Mouse (Mus musculus): ENCODE data around the gene Rhbdf2. TPM values are rescaled to one million over a fixed set of nuclear protein-coding genes. Genes with fewer than 3 reads are reported as not detected.
"Not testable (repeated sequence)": the region's sequence is repeated elsewhere in the genome, so short reads cannot be mapped to it uniquely, and the experiment has no call there.

Rhbdf2 gene
- 10 to 100 TPM in 3 of 4 experiments, 1 to 10 TPM in 1; 8.7 to 12.6 (median 10.6) TPM for total RNA-seq (2022)

DNA sequence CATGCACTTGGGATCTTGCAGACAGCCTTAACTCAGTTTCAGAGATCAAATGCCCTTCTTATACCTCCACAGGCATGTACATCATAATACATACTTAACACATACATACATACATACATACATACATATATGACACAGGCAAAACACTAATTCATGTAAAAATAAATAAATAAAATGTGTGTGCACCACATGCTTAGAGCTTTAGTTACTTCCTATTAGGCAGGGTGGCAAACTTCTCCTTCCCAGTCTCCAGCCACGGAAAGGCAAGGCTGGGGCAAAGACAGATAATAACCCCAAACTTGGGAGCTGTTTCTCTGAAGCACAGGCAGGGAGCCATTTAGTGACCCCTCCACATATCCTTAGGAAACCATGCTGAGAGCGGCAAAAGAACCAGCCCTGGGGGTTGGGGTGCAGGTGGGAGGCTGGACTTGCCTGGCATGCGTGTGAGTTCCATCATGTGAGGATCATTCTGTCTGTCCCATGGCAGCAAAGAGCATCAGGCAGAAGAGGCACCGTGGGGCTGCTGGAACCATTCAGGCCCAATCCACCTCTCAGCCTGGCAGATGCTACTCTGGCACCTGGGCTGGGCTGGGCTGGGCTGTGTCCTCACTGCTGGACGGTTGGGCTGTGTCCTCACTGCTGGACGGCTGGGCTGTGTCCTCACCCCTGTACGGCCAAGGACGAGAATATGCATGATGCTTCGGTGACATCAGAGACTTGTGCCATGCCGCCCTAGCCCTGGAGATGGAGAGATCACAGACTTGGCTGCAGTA, at the start of gene Rhbdf2:
TSS of gene Rhbdf2 (minus strand) at position 721 of the 773 bp plus-strand sequence.
- DNase-seq (ENCODE audit: low spot score) = no peak

DNA sequence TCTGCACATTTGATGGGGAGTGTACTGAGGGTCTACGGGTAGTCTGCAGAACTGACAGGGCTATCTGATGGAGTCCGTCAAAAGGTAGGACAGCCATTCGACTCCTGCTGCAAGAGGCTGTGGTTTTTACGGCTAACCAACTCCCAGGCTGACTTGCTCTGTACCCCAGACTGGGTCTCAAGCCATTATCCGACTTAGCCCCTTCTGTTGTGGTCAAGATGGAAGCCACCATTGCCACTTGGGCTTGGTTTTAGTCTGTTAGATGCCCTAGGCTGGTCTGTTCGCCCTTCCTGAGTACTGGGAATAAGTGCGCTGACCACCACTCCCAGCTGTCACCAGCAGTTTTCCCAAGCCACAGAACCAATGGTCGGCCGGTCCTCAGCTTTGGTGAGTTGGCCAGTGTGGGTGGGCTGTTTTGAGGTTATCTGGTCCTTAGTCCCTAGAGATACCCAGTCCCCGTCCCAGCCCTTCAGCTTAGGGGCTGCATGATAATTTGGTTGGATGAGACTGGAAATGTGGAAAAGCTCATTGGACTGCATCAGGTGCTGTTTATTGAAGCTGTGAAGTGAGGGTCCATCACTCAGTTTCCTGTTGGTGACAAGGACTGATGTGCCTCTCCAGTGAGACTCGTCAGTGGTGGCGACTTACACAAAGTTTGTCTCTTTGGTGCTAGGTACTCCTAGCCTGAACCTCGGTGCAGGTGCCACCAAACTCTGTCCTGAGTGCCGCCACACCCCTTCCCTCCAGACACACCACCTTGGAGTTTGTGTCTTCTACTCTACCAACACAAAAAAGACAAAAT, 49.6 kb upstream of the Rhbdf2 start:
- no peak for DNase-seq (ENCODE audit: low spot score)

DNA sequence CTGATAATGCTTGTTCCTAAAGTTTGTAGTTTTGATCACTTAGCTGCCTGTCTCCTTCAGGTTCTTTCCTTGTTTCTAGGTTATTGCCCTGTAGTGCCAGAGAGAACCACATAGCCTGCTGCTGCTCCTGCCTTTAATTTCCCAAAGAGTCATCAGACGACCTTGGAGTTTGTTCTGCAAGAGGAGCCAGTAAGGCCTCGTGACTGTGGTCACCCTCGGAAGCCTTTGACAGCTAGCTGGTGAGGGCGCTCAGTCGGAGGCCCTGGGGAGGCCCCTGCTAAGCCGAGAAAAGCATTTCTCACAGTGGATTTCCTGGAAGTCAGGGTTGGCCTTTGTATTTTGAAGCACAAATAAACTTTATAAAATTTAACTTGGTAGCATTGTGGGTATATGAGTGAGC, 48.6 kb upstream of the Rhbdf2 start:
- not testable (repeated sequence) for DNase-seq (ENCODE audit: low spot score)

DNA sequence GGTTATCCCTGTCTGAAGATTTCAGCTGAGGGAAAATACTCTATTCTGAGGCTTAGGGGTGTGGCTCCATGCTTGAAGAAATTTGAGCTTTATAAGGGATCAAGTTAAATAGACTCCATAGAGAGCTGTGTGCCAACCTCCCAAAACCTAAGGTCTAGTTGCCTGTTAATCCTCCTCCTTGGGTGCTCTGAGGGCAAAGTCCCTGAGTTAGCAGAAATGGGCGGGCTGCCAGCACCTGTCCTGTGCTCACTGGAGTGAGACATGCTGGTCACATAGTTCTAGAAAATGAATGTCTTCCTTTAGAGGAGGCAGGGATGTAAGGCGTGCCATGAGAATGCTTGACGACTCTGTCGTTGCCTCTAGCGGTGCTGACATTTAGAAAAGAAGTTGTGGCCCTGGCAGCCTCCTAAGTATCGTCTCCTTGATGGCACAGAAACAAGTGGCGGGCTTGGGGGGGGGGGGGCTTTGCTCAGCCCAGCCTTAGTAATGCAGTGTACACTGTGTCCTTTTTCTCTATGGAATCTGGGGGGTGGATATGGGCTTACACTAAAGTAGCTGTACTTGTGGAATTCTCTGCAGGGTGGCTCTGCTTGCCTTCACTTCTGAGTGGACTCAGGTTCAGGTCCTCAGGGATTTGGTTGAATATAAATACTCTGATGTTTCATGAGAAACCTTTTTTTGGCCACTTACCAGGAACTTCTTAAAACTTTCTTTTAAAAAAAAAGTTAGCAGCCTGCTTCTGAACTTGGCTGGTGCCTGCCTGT, 48.0 kb upstream of the Rhbdf2 start:
- no peak for DNase-seq (ENCODE audit: low spot score)

DNA sequence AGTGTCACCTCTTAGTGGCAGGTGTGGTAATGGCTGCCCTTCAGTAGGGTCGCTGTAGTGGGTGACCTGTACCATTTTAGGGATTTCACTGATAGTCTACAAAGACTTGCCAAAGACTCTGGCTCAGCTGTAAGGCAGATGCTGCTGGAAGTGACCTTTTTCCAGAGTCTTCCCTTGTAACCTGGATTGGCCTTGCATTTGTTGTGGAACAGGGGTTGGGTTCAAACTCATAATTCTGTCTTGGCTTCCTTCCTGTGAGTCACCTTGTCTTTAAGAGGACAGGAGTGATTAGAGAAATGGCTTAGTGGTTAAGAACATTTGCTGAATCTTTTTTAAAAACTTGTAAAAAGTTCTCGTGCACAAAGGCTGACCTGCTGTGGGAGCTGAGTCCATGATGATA, 46.6 kb upstream of the Rhbdf2 start:
- DNase-seq (ENCODE audit: low spot score) = no peak

DNA sequence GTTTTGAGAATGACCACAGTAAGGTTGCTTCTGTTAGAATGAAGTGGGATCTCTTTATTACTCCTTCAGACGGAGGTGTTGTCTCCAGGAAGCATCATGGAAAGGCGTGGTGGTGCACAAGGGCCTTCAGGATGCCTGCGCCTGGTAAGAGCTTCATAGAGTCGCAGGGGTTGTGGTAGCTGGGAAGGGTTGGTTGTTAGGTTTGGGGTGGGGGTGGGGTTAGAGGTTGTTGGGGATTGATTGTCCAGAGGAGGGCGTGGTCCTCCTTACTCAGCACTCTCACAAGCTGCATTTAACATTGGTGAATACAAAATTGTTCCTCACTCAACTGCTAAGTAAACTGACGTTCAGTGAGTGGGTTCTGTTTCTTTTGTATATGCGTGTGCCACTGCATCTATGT, 45.8 kb upstream of the Rhbdf2 start:
- DNase-seq (ENCODE audit: low spot score) = no peak

DNA sequence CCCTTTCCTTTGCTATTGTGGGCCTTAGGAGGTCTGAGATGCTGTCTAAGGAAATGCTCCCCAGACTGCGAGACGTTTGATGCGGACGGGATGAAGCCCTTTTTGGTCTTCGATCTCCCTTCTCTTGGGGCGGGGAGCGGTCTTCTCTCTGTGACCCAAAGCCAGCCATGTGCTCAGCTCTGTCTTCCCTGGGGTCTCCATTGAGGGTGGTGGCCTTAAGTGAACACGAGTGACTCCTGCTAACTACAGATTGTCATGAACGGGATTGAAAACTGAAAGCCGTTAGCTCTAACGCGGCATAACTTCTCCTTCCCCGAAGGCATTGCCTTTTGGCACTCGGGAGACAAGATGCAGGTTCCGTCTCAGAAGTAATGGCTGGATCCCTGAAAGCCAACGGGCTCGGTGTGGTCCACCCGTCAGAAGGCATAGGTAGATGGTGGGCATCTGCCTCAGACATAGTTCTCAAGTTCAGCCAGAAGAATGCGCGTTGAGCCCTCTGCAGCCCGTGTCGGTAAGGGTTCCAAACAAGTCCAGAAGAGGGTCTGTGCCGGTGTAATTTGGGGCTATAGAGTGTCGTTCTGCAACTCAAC, 45.1 kb upstream of the Rhbdf2 start:
- DNase-seq (ENCODE audit: low spot score) = no peak

DNA sequence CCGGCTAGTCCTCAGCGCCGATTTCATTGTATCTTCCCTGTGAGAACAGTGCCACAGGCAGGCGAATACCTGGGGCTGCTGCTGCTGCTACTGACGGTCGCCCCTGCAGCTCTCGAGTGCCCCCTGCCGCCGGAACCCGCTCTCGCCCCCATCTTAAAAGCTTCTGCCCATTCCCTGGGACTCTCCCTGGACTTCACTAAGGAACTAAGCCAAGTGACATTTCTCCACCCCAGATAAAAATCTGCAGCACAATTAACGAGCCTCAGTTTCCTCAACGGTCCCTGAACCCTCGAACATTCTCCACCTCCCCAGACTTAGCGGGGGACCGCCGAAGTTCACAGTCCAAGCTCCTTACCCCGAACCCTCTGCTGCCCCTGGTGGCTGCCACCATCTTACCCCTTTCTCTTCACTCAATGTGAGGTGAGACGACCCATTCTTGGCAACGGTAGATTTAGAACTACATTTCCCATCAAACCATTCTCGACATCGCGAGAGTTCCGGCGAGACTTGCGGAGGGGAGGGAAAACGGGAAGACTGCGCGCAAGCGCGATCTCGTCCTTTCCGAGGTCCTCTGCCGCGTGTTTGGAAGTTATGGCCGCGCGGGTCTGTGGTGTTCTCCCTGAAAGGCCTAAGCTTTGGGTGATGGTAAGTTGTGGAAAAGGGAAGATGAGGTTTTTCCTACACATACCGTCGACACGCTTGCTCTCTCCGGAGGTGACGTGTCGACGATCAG, 44.5 kb upstream of the Rhbdf2 start:
- DNase-seq (ENCODE audit: low spot score) = peak; percentile 99

DNA sequence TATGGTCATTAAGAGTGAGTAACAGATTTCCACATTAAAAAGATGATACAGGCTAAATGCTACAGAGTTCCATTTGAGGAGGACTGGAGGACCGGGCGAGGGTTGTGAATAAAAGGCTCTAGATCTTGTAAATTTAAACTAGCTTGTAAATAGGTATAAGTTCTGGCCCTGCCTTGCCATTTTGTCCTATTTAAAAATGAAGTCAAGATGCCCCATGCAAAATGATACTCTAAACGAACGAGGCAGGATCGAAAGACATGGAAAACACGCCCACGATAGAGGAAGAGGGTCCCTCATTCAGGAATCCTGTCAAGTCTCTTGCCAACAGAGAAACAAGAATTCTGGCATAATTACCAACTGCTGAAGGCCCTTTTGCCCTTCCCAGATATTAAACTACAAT, 43.6 kb upstream of the Rhbdf2 start:
- DNase-seq (ENCODE audit: low spot score) = no peak

DNA sequence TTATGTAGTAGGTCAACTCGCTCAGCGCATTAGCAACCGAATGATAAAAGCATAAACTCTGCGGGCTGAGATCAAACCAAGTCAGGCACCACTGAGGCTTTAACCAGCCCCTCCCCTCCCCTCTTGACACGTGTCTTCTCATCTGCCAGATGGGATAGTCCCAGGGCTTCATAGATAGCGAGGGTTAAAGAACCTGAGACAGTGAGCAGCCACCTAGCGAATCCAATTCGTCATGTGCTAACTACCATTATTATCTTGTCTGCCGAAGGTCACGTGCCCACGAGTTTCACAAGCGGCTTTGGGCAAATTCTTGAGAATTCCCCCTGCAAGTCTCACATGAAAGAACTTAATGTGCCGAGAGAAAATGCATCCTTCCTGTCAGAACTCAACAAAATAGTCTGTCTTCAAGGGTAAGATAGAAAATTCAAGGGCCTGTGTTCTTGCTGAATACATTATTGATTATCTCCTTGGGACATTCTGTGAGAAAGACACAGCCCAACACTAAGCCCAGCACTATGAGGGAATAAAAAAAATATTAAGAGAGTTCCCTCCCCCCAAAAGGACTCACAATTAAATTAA, 43.1 kb upstream of the Rhbdf2 start:
- no peak for DNase-seq (ENCODE audit: low spot score)

DNA sequence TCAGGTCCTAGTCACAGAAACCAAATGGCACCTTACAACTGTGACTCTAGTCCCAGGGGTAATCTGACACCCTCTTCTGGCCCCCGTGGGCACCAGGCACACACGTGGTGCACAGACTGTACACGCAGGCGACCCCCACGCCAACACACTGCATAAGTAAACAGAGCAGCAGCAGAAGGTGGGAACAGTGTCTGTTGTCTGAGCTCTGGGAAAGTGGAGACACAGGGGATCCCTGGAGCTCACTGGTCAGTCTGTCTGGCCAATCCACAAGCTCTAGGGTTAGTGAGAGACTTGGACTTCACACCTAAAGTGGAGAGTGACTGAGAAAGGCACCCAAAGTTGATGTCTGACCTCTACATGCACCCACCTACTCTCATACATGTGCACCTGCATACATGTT, 42.5 kb upstream of the Rhbdf2 start:
- DNase-seq (ENCODE audit: low spot score) = no peak

DNA sequence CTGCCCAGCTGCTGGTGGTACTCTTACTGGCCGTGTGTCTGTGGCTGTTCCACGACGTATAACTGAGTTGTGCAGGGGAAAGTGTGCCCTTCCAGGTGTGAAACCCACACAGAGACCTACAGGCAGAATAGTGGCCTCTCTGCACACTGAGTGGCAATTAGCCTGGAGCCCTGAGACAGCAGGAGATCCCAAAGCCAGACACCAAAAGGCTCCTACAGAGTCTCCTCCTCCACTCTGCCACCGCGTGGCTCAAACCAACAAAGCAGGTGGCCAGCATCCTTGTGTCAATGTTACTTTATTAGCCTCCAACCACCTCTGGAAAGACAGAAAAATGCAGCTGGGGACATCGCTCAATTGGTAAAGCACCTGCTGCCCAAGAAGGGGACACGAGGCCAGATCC, 42.0 kb upstream of the Rhbdf2 start:
- DNase-seq (ENCODE audit: low spot score) = no peak

DNA sequence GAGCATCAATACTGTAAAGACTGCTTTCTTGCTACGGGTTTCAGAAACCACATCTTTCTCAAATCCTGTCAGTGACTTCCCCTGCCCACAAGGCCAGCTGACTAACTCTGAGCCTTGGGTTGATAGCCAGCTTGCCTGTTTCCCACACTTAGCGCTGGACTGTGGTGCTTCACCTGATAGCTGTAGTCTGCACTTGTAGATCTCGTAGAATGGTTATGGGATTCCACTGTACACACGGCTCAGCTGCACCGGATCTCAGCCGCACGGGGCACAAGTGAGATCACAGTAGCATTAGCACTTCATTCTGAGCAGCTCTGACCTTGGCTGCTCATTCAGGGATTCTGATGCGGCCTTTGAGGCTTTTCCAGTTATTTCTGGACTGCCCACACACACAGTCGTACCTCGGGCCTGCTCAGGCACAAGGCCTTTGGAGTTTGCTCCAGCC, 41.6 kb upstream of the Rhbdf2 start:
- no peak for DNase-seq (ENCODE audit: low spot score)

DNA sequence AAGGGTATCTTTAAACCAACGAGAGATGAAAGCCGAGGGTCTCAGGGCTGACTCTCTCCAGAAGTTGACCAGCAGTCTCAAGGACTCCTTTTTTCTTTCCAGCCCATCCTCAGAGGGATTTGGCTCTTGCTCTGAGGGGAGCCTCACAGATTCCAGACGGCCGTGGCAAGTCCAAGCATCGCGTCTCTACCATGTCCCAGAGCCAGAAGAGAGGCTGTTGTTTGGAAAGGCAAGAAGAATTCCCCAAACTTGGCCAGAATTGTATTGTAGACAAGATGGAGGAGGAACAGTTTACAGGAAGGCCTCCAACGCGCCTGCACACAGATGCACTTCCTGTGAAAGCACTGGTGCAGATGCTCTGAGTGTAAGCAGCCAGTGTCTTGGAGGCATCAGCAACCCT, 41.1 kb upstream of the Rhbdf2 start:
- DNase-seq (ENCODE audit: low spot score) = no peak

DNA sequence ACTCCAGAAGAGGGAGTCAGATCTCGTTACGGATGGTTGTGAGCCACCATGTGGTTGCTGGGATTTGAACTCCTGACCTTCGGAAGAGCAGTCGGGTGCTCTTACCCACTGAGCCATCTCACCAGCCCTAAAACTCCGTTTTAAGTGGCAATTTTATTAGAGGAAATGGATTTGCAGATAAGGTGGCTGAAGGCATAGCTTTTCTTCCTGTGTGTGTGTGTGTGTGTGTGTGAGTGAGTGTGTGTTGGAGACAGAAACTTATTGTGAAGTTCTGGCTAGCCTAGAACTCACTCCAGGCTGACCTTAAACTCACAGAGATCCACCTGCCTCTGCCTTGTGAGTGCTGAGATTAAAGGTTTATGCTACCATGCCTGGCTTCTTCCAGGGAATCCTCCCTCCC, 40.2 kb upstream of the Rhbdf2 start:
- not testable (repeated sequence) for DNase-seq (ENCODE audit: low spot score)

DNA sequence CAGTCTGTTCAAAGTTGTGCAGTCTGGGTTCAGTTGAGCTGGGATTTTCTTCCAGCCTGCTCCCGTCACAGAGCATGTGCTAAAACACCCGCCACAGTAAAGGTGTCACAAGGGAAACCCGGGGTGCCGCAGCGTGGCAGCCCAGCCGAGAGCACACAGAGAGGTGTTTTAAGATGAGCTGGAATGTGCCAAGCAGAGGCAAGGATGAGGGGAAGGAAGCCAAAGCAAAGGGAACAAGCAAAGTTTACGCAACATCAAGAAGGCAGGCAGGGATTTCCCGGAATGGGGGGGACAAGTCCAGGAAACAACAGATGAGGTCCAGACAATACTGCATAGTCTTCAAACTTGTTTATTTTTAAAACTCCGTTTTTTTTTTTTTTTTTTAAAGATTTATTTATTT, 39.7 kb upstream of the Rhbdf2 start:
- DNase-seq (ENCODE audit: low spot score) = no peak

DNA sequence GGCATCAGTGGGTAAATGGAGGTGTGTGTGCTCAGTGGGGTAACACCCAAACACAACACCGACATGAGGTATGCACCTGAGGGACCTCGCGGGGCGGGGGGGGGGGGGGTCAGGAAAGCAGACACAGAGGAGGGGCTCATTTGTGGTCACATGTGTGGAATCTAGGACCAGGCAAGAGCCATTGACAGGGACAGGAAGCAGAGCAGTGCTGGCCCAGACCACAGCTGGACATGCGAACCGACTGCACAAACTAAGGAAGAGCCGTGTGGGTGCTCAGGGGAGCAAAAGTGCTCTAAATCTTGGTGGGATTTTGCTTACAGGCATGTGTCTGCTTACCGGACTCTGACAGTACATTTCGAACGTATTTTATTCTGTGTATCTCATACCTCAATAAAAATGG, 38.5 kb upstream of the Rhbdf2 start:
- no peak for DNase-seq (ENCODE audit: low spot score)

DNA sequence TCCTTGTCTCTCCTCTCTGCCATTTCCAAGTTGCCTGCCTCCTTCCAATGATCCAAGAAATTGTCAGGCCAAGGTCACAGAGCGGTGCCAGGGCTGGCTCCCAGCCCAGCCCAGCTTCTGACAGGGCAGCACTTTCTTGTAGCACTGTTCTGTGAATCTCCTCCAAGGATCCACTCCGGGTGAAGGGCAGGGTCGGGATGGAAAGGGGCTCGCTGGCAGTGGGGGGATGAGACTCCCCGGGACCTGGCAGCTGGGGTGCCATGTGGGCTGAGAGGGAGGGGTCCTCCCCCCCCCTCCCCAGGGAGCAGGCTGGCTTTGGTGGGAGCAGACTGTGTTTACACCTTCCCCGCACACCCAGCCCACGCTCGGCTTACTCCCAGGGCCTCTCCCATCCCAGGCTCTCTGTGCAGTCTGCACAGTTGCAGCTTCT, 35.1 kb upstream of the Rhbdf2 start:
- DNase-seq (ENCODE audit: low spot score) = no peak

DNA sequence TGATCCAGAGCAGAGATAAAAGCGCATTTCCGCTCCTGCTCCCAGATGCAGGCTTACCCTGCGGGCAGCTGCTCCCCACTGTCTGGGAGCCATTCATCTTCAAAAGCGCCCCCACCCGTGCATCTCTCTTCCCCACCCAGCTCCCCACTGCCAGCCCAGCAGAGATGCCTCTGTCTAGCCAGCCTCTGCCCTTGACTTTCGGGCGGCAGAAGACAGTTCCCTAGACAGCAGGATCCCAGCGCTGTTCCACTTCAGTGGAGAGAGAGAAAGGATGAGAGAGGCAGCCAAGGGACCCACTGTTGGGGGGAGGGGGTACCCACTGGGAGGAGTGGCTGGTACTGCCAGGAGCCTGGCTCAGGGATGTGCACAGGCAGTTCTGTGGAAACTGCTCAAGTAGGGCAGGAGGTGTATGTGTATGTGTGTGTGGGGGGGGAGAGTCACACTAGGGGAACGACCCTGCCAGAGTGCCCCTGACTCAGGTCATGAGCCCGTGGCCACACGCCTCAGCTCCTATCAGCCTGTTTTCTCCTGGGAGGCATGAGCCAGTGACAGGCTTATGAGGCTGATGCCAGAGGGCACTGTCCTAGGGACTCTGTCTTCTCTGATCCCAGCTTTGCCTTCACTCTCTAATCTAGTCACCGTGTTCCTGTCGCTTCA, 34.6 kb upstream of the Rhbdf2 start:
- DNase-seq (ENCODE audit: low spot score) = no peak

DNA sequence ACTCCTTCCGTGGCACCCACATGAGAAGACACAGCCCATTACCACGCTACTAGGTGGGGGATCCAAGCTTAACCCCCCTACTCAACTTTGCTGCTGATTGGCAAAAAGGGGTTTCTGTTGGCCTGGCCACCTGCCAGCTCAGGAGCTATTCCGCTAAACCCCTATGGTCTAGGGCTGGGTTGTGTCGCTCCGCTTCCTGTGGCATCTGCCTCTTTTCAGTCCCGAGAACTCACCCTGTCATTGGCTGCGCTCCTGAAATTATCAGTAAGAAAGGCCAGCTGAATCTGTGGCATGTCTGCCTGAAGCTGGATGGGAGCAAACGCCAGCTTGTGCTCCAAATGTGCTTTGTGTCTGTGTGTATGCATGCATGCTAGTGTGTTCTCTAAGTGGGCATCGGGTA, 33.4 kb upstream of the Rhbdf2 start:
- DNase-seq (ENCODE audit: low spot score) = no peak
